Mouse (Mus musculus) erythroid progenitor cell, adult 5-6 weeks (primary cell): Measurements from ENCODE around the gene Car15. TPM values are rescaled to one million over a fixed set of nuclear protein-coding genes. Genes with fewer than 3 reads are reported as not detected.

Source experiments
- ATAC-seq: replicated peaks from 2 replicates; pipeline ENCODE4 v1.8.0; 2016; ENCODE audit warnings: moderate number of reproducible peaks, mild to moderate bottlenecking, moderate TSS enrichment, inconsistent platforms; ENCODE audit not compliant: poor library complexity, low FRiP score, severe bottlenecking
- total RNA-seq, 2 experiments: library from RNA; stranded (forward) in 1 of 2; stranded (reverse) in 1 of 2; fragments of 150-400 nt in 1 of 2; fragments of 186-747, 209-891 nt in 1 of 2; gene quantifications; 2 replicates each; pipeline versions ENCODE4 v1.2.3 to v1.2.4; 2015 to 2017; ENCODE audit warnings: low replicate concordance in 2 of 2

Gene Car15
- total RNA-seq (2015; ENCODE audit: low replicate concordance), result 7.1 and 9.7 TPM in 2 replicates
- 4.6 and 9.5 TPM in 2 replicates for total RNA-seq (2017; ENCODE audit: low replicate concordance)

DNA sequence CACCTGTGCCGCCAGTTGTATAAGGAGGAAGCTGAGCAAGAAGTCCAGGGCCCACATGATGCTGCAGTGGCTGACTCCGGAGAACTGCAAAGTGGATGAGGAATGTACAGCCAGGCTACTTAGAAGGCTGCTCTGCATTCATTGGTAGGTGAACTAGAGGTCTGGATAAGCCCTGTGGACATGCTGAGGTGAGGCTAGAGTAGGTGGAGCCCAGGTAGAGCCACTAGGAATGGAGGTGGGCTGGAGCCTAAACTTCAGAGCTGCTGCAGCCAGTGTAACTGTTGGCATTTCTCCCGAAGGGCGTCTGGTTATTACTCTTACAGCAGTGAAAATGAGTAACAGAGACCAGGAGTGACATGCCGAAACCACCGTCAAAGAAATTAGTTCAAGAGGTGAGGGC lies at the start of gene Car15:
Gene Car15 (minus strand): TSS at position 314 of the 400 bp plus-strand sequence.
- no peak for ATAC-seq

DNA sequence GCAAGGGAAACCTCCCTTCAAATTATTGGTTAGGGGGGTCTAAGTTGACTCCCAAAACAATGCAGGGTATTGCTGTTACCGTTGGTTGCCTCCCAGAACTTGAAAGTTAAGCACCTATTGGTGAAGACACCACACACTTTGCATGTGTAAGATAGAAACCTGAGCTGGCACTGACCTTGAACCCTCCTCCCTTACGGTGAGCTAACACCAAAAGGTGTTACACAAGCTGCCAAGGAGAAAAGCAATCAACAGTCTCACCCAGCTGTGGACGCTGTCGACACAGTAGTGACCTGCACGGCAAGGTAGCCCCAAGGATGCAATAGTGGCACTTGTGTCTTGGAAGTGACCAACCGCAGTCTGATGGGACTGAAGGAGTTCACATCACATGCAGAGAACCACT lies 46.0 kb upstream of the Car15 start:
- no peak for ATAC-seq

DNA sequence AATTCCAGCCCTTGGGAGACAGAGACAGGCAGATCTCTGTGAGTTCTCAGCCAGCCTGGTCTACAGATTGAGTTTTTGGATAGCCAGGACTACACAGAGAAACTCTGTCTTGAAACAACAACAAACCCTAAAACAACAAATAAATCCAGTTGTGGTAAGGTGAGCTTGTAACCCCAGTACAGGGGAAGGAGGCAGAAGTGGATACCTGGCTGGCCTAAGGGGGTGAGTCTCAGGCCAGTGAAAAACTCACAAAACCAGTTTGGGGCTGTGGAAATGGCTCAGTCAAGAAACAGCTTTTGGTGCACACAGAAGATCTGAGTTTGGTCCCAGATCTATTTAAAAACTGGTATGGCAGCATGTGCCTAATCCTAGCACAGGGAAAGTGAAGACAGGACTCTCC lies 44.0 kb upstream of the Car15 start:
- no peak for ATAC-seq

DNA sequence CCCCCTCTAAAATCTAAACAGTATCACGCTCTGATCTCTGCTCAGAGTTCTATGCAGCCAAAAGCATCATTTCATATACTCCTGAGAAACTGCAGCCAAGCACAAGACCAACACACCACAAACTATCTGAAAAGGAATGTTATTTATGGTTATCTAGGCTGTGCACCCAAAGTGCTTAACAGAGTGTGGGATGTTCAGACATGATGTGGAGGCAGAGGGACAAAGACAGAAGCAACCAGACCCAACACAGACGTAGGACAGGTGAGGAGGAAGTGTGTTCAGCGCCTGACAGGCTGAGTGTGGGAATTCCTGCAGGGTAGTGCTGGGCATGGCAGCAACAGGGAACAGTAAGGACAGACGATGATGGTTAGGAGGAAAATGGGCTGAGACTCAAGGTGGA lies 41.4 kb upstream of the Car15 start:
- no peak for ATAC-seq

DNA sequence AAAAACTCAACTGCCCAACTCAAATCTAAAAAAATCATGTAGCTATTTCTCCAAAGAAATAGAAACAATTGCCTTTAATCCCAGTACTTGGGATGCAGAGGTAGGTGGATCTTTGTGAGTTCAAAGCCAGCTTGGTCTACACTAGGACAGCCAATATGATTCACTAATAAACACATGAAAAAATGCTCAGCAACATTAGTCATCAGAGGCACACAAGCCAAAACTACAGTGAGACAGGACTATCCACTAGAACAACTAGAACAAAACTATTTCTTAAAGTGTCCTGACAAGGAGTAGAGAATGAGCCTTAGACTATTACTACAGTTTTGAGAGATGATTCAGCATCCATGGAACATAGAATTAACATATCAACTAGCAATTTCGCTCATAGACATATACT lies 37.9 kb upstream of the Car15 start:
- ATAC-seq, result no peak

DNA sequence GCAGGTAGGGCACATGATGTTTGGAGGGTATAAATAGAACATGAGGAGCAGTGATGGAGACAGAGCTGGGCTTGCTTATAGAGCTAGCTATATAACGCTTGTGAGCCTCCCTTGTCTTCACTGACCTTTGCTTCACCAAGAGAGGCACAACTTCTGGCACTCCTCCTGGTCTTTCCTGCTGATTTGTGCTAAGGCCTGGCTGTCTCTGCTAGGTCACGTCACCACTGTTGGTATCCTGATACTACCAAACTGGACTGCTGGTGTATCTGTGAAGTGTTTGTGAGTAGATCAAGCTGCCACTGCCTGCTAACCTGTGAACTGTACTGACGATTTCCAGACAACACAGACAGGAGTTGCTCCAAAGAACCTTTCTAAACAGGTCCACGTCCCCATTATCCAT lies 37.0 kb upstream of the Car15 start:
- no peak for ATAC-seq

DNA sequence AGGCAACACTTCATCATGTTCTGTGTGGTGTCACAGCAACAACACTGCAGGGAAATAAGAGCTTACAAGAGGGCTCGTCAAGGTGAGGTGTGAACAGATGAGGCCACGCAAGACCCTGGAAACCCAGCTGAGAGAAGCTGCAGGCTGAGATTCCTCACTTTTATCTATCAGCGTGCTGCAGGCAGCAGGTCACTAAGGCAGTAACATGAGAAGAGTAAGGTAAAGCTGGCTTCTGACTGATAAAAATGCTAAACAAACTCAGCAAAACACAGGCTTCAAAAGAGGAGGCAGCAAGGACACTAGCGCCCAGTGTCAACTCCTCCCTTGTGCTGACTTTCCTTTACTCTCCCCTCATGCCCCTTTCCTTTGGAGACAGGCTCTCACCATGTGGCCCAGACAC lies 34.8 kb upstream of the Car15 start:
- ATAC-seq, result 0 out of 2 replicates have a peak, but pooled peaks have one; percentile 15

DNA sequence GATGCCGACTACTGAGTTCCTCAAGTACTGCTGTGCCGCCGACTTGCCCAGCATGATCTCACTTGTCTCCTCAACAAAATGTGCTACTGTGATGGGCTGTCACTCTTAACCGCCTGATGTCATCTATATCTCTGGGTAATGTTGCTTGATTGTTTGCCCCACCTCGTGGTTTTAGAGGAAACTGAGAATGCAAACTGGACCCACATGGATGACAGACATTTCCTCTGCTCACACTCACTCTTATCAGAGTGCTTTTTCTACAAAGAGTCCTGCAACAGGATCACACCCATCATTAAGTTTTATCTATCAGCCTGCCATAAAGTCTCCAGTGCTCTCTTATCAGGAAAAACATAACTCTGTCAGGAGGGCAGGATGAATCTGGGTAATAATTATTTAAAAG lies 33.1 kb upstream of the Car15 start:
- no peak for ATAC-seq

DNA sequence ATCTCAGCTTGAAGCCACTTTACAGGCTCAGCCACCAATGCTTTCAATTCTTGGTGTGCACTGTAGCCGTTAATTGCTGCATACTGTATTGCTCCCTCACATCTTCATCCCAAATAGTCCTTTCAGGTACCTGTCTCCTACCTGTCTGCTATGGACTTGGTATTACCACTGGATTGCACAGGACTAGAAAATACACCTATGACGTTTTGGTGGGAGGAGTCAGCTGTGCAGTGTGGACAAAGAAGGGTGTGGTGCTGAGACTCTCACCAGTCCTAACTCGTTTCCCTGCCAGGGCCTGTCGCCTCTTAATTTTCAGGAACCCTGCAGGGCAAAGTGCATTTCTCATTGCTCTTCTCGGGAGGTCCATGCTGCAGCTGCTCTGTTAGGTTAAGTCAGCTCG lies 27.6 kb upstream of the Car15 start:
- no peak for ATAC-seq

DNA sequence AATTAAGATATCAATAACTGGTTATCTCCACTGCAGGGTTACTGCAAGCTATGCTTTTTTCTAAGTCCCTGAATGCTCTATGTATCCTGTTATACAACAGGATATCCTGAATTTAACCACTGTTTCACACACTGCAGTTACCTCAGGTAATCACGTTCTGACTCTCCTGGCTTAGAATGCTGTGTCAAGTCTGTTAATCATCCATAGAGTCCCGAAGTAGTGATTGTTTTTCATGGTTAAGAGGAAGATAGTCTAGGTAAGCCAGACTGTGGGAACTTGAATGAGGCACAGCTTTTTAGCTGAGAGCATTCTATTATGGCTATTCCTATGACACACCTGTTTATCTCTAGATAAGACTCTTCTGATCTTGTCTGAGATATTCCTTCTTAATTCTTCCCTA lies 27.1 kb upstream of the Car15 start:
- no peak for ATAC-seq

DNA sequence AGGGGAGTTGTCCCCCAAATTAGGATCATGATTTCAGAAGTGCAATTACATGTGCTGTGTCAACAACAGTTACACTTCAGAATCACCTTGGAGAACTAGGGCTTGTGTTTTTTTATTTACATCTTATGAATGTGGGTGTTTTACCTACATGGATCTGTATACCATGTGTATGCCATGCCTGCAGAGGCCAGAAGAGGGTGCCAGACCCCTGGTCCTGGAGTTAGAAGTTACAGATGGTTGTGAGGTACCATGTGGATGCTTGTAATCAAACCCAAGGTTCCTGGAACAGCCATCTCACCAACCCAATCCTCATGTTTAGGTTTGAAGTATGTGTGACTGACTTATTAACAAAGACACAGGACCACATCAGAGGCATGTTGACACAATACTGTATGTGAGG lies 20.4 kb upstream of the Car15 start:
- ATAC-seq, result no peak

DNA sequence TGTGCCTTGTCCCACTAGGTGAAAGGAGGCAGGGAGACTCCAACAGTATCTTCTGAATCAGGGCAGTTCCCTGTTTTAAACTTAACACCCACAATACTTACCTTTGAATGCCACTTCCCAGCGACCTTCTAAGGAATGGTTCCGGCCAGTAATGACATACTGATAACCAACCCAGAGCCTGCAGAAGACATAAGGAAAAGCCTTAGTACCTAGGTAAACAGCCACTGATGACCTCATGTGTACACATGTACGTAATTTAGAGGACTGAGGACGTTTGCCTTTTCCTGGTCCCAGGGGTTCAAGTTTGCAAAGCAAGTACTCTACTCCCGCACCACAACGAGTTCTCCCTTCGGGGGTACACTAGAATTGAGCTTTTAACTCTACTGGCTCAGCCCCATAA lies 19.0 kb upstream of the Car15 start:
- no peak for ATAC-seq

DNA sequence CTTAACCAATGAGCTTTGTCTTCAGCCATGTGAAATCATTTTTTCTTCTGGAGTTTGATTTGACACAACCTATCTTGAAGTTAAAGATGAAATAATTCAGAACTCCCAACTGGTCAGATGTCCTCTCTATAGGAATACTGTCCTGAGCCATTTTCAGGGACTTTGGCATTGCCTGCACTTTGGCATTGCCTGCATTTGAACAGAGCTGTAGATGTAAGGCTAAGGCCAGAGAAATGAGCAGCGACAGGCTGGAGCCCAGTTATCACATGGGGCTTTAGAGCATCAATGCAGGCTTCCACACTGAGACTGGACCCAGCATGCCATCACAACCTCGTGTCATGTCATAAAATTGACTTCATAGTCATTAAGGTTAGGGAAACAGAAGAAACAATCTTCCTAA lies 15.1 kb upstream of the Car15 start:
- no peak for ATAC-seq

DNA sequence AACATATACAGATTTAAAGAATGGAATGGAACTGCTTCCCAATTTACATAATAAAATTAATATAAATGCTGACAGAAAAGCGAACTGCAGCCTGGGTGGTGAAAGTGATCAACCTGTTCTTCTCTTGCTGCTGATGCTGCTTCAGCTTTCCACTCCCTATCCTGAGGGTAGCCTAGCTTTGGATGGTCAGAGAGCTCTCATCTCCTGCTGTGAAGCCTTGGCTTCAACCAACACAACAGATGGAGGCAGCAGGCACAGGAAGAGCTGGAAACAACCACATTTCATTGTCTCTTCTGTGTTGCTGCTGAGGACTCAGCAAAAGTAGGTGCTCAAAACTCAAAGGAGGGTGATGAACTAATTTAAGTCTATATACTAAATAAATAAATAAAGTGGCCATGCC lies 13.7 kb upstream of the Car15 start:
- no peak for ATAC-seq

DNA sequence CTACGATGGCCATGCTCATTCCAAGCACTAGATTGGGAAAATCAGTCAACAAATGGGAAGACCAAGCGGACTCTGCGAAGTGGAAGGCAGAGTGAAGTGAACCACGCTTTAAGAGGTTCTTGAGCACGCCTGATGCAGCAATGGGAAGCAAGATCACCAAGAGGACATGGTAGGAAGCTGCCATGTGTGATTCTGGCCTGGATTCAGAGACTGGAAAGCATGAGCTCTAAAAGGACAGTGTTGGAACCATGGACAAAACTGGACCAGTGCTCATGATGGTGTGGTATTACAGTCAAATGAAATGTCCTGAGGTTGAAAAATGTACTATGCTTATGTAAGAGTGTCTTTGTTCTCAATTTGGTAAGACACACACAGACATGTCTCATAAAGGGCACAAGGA lies 13.2 kb upstream of the Car15 start:
- ATAC-seq, result no peak

DNA sequence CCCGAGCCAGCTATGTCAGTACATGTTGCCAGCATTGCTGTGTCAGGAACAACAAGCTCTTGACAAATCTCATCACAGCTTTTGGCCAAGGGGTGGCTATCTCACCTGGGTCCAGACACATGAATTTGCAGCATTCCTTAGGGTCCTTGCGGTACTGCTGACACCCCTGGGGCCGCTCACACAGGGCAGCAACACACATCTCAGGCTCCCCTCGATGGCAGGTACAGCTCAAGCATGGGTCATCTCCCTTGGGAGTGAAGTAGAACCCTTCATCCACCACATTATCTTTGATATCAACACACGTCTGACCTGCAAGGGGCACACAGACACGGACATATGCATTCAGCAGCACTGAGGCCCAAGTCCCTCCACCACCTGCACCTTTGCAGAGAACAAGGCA lies 11.3 kb upstream of the Car15 start:
- no peak for ATAC-seq

DNA sequence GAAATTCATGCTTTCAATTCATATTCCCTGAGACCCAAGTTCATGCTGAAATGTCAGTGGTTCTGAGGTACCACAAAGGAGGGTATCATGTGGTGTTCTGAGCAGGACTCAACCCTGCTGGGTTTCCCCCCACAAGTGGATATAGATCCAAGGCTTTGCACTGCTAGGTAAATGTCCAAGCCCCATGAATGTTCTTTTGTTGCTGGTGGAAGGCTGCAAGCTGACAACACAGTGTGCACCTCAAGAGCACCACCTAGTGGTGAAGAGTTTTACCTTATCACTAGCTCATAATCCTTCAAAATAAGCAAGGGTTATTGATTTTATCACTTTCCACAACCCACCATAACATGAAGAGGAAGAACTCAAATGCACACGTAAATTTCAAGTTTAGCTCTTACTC lies 10.8 kb upstream of the Car15 start:
- ATAC-seq, result peak; percentile 59; the same call in 1 of the 2 replicates

DNA sequence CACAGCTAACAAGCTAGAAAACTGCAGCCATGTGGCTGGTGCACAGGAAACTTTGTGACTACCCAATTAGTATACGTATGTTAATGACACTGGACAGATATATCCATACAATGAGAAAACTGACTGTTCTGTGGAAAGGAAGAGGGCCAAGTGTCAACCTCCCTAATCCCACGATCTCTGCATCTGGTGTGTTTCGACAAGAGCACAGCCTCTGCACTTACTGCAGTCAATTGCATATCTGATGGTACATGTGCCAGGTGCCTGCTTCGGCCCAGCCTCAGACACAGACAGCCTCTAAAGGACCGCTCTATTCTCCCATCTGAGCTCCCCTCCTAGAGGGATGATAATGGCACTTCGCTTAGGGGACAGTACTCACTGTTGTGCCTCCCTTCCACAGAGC lies 10.3 kb upstream of the Car15 start:
- no peak for ATAC-seq

DNA sequence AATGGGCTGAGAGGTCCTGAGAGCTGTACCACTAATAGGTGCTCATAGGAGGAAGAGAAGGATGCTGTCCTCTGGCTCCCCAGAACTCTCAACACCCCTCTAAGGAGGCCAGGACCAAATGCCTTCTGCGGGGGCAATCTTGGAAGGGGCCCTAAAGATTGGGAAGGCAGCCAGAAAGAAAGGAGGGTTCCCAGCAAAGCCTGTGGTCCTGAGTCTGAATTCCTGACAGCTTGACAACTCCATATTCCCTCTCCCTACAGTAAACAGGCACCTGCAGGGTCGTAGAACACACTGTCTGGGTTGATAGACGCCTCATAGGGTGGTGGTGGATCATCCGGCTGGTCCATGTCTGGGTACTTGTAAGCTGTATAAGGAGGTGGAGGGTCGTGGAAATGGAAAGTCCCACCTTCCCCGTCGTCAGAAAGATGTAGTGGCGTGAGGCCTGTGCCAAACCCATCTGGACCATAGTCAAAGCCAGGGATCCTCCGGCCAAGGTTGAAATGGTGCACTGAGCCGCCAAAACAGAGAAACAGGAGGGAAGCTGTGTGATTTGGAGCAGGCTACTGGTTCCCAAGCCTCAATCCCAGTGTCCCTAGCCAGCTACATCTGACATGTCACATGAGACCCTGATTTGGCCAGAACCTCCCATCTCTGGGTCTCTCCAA lies 5.7 kb upstream of the Car15 start:
- ATAC-seq, result no peak

DNA sequence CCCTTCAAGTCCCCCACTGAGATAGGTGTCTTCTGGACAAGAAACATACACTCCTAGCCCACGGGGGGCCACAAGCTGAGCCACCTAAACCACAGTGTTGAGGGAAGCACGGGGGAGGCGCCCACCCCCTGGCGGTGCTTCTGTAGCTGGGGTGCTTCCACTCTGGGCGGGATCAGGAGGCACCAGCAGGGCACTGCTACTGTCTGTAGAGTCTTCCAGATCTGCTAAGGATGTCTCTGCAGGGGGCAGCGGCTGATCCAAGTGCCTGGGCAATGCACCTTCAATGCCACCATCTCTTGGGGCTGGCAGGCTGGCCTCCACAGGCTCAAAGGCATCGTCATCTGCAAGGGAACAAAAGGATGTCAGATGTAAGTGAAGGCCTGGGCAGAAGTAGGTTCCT lies 4.3 kb upstream of the Car15 start:
- no peak for ATAC-seq

DNA sequence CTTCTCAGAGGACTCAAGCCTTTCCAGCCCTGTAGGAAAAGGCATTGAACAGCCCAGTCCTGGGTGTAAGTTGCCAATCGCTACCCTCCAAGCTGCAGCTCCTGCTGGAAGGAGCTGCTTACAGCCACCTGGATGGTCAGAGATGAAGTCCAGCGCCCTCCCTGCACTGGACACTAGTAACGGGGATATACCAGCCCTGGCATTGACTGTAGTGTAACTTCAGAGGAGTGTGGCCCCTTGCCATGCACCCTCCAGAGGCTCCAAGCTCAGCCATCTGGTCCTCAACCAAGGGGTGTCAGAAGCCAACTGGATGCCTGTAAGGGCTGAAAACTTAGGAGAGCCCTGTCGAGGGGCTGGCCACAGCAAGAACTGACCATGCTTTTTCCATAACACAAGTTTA lies 1.8 kb upstream of the Car15 start:
- no peak for ATAC-seq

DNA sequence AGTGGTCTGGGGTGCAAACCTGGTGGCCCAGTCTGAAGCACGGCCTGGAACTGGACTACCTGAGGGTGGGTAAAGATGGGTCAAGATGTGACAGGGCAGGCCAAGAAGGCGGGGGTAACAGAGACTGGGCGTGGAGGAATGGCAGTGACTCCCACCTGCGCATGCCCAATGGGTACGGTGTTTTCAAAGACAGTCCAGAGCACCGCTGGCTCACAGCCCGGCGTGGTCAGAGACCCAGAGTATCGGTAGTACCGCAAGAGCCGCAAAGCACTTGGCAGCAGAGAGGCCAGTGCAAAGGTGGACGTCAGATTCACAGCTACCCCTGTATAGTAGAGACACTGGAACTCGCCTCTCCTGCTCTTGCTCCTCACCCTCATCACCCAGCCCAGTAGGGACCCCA lies 2.7 kb downstream of the Car15 start:
- ATAC-seq, result no peak
